Mouse (Mus musculus): Measurements from ENCODE around the gene Rchy1.

DNA sequence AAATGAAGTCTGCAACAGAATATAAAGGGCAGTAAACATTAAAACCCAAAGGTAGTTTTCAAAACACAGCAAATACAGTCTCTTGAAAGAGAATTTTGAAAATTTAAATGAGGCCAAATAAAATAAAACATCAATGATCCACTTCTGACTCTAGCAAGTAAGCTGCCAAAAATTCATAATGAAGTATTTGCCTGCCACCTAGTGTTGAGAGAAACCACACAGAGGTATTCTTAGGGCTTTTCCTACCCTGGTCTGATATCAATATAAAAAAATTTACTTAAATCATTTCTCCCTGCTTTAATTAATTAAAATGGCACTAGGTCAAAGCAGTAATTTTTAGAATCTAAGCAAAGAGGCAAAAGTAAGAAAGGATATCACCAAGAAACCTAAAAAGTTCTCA lies 11.5 kb downstream of the Rchy1 start:
- TF ChIP-seq CTCF (conservative IDR thresholded peaks at IDR 0.05; ENCODE audit: insufficient read depth, insufficient read length, low read depth, low read length) (no peak), POLR2A (IDR thresholded peaks at IDR 0.05; ENCODE audit: low read depth, low read length) (no peak)
